Mouse (Mus musculus) liver, postnatal 0 days (tissue): Measurements from ENCODE around the gene Fat3. TPM values are rescaled to one million over a fixed set of nuclear protein-coding genes. Genes with fewer than 3 reads are reported as not detected.

Experiments used
- ATAC-seq: fragments of 200-750 bp; cut with Nextera tagmentation; 2 replicates; pipeline ENCODE4 v1.8.0; 2017; ENCODE audit warnings: mild to moderate bottlenecking, moderate library complexity
- DNase-seq: peaks from one replicate; pipeline ENCODE4 v3.0.0-alpha.2; 2016
- H3K27ac ChIP-seq: fragments of 300-500 bp; sonication (generic); 2 replicates; pipeline ENCODE4 v1.5.1; 2014; ENCODE audit warnings: antibody characterized with exemption, moderate library complexity, mild to moderate bottlenecking, low read depth
- H3K27me3 ChIP-seq: fragments of 300-500 bp; sonication (generic); 2 replicates; pipeline ENCODE4 v1.6.1; 2014; ENCODE audit warnings: low read length, control low read depth, mixed read lengths; ENCODE audit not compliant: insufficient read depth
- H3K36me3 ChIP-seq: fragments of 300-500 bp; sonication (generic); replicated peaks from 2 replicates; pipeline ENCODE4 v1.6.1; 2014; ENCODE audit warnings: mild to moderate bottlenecking, control low read depth, low read length, moderate library complexity, mixed read lengths; ENCODE audit not compliant: insufficient read depth
- H3K4me1 ChIP-seq: fragments of 300-500 bp; sonication (generic); 2 replicates; pipeline ENCODE4 v1.6.1; 2014; ENCODE audit warnings: antibody characterized with exemption, mild to moderate bottlenecking, control low read depth; ENCODE audit not compliant: insufficient read depth
- H3K4me2 ChIP-seq: fragments of 300-500 bp; sonication (generic); 2 replicates; pipeline ENCODE4 v1.6.1; 2014; ENCODE audit warnings: low read depth, mild to moderate bottlenecking, low read length, moderate library complexity, mixed read lengths
- H3K4me3 ChIP-seq: fragments of 300-500 bp; sonication (generic); 2 replicates; pipeline ENCODE4 v1.5.1; 2014; ENCODE audit warnings: low read depth, low read length
- H3K9ac ChIP-seq: fragments of 300-500 bp; sonication (generic); replicated peaks from 2 replicates; pipeline ENCODE4 v1.6.1; 2014; ENCODE audit warnings: mild to moderate bottlenecking, moderate library complexity
- H3K9me3 ChIP-seq: fragments of 300-500 bp; sonication (generic); 2 replicates; pipeline ENCODE4 v1.6.1; 2016; ENCODE audit warnings: mild to moderate bottlenecking, control low read depth, low read length, mixed read lengths
- CTCF ChIP-seq: sonication (generic); IDR thresholded peaks from 2 replicates; pipeline ENCODE4 v1.5.1; 2016; ENCODE audit warnings: antibody characterized with exemption, low read depth
- EP300 ChIP-seq: IDR thresholded peaks from 2 replicates; pipeline ENCODE4 v1.6.1; 2016; ENCODE audit warnings: antibody characterized with exemption, low read depth, mild to moderate bottlenecking
- WGBS: fragments of 180-500 bp; shearing (Covaris S2); extraction: QIAGEN DNeasy Blood & Tissue Kit; methylation state at CpG from one replicate; pipeline ENCODE4 v1.1.7; 2014; ENCODE audit not compliant: insufficient replicate concordance; 5-methylcytosine and 5-hydroxymethylcytosine counted together
- polyA plus RNA-seq: library from polyadenylated mRNA; unstranded; fragments of >200 nt; fragmentation: Nextera tagmentation; extraction: Ambion mirVana; gene quantifications from 2 replicates; pipeline ENCODE4 v1.2.1, GENCODE M21; 2015

The Fat3 gene
- polyA plus RNA-seq, 1 experiment from 2014 or later = 0.02 TPM

DNA sequence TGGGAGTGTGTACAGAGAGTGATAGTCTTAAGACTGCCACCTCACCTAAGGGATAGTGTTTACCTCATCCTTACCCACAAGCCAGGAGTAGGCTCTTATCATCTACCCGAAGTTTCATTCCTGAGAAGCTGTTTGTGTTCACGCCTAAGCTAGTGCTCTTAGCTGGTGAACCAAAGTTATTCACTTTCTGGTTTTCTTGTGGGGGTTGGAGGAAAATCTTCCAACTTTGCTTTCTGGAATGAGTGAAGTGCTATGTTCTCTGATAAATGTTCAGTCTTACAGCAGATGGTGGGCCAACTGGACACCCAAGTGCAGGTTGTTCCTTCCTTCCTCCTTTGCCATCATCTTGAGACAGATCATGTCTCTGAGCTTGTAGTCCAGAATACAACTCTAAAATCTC lies 402.5 kb downstream of the Fat3 start:
- H3K9me3 ChIP-seq = no peaks in the 10 kb centered on the region
- no peaks in the 10 kb centered on the region for H3K36me3 ChIP-seq
- 78% methylated on average over 2 of the region's 2 CpGs for WGBS
- ATAC-seq = no peak
- no peak overlapping the region for H3K4me3 ChIP-seq
- no peaks in the 10 kb centered on the region for H3K27me3 ChIP-seq
- no peaks in the 10 kb centered on the region for H3K4me1 ChIP-seq
- no peak overlapping the region for H3K4me2 ChIP-seq
- no peak overlapping the region for H3K27ac ChIP-seq
- DNase-seq = no peak
- no peak for TF ChIP-seq EP300
- TF ChIP-seq CTCF = no peak
- no peak overlapping the region for H3K9ac ChIP-seq

DNA sequence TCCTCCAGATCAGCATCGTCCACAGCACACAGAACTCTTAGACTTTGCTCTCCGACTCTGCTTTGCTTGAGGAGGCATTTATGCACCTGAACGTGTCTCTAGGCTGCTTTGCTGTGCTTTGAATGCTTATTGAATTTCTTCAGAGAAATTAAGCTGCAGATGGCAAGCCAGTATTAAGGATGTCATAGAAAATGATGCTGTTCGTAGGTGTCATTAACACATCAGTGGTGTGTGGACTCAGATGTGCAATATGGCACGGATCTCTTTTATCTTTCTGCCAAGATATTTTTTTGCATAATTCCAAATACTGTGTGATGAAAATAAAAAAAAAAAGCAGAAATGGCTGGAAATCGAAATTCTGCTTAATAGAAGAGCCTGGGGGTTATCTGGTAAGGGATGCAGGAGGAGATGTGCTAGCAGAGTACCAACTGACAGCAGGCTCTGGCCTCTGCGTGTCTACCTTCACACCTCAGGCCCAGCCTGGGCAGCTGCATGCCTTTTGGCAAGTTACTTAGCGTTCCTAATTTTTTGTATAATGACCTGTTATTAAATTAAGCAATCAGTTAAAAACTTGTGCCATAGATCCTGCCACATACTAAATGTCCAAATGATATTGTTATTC lies 407.9 kb downstream of the Fat3 start:
- H3K4me3 ChIP-seq = no peak overlapping the region
- no peak overlapping the region for H3K9ac ChIP-seq
- no peaks in the 10 kb centered on the region for H3K27me3 ChIP-seq
- ATAC-seq (no peak), DNase-seq (no peak)
- TF ChIP-seq EP300 = no peak
- no peak for TF ChIP-seq CTCF
- no peaks in the 10 kb centered on the region for H3K9me3 ChIP-seq
- no peak overlapping the region for H3K4me2 ChIP-seq
- H3K36me3 ChIP-seq = no peaks in the 10 kb centered on the region
- 66% methylated on average over 8 of the region's 8 CpGs for WGBS
- H3K27ac ChIP-seq = no peak overlapping the region
- H3K4me1 ChIP-seq = no peaks in the 10 kb centered on the region

DNA sequence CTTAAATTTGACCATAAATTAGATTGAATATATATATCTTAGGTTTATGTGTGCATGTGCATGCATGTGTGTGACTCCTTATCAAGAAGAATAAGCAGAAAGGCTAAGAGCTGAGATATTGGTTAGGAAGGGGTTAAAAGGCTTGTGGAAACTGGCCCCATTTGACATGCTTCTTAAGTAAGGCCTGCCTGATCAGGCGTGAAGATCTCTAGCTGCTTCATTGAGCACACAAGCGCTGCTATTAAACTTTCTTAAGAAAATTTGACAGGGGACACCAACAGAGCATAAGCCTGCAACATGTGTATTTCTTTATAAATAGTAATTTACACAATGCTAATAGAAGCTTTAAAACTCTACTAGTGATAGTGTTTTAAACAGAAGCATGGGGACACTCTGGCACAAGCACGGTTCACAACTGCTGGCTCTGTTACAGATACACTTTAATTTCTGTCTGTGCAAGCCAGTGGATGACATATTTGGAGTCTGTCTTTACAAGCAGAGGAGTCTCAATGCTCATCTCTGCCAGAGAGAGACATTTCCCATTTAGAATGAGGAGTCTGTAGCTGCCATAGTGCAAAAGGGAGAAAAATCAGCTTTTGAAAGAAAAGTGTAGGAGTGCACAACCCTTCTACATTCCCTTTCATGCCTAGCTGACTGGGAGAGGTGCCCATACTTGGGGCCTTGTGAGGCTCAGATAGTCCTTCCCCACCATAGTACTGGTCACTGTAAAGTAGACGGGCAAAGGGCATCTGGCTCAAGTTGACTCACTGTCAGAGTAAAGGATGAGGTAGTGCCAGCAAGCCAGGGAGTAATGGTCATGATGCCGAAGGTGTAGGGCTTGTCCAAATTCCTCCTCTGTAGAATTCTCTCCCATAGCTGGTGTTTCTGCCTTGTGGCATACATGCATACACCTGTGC lies 408.8 kb downstream of the Fat3 start:
- no peak overlapping the region for H3K9ac ChIP-seq
- no peak for DNase-seq
- no peak overlapping the region for H3K4me2 ChIP-seq
- no peaks in the 10 kb centered on the region for H3K27me3 ChIP-seq
- H3K9me3 ChIP-seq = no peaks in the 10 kb centered on the region
- no peak overlapping the region for H3K4me3 ChIP-seq
- ATAC-seq = no peak
- no peak for TF ChIP-seq CTCF
- 64% methylated on average over 5 of the region's 5 CpGs for WGBS
- no peaks in the 10 kb centered on the region for H3K36me3 ChIP-seq
- no peaks in the 10 kb centered on the region for H3K4me1 ChIP-seq
- no peak overlapping the region for H3K27ac ChIP-seq

DNA sequence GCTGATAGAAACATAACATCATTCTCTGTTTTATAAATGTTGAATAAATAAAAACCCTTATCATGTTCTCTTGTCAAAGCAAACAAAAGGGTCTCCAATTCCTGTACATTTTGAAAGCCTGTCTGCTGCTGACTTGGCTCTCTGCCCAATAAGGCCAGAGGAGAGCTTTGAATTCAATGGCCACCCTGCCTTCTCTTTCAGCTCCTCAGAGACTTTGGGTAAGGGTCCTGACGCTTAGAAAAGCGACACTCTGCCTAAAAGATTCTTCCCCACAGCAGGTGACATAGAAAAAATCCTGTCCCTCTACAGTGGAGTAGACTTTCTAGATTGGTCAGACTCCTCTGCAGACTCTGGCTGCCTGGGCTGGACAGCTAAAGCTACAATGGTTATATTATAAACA lies 421.8 kb downstream of the Fat3 start:
- Histone ChIP-seq H3K4me3 (no peak overlapping the region), H3K27me3 (no peaks in the 10 kb centered on the region), H3K27ac (no peak overlapping the region), H3K36me3 (no peaks in the 10 kb centered on the region), H3K9me3 (no peaks in the 10 kb centered on the region), H3K9ac (no peak overlapping the region), H3K4me2 (no peak overlapping the region), H3K4me1 (no peaks in the 10 kb centered on the region)
- WGBS = 63% methylated on average over 2 of the region's 2 CpGs
- no peak for ATAC-seq
- no peak for DNase-seq
- no peak for TF ChIP-seq CTCF
- no peak for TF ChIP-seq EP300

DNA sequence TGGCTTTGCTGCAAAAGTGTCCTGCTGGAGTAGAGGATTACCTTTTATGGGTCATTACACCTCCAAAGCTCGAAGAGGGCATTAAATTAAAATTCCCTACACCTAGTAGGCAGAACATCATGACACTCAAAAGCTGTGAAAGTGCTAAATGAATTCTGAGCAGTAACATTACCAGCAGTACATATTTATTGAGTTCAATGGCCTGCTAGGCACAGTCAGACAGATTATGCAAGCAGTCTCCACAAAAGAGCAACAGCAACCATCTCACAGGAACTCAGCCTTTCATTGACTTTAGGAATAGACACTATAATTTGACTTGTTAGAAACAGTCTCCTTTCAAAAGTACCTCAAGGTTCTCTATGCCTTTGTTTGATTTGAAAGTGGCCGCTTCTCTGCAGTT lies 426.4 kb downstream of the Fat3 start:
- Histone ChIP-seq H3K27me3 (no peaks in the 10 kb centered on the region), H3K9ac (no peak overlapping the region), H3K36me3 (no peaks in the 10 kb centered on the region), H3K9me3 (no peaks in the 10 kb centered on the region), H3K4me1 (no peaks in the 10 kb centered on the region), H3K4me2 (no peak overlapping the region), H3K27ac (no peak overlapping the region), H3K4me3 (no peak overlapping the region)
- ATAC-seq = no peak
- DNase-seq = no peak
- TF ChIP-seq EP300 (no peak), CTCF (no peak)
- 68% methylated on average over 2 of the region's 2 CpGs for WGBS

DNA sequence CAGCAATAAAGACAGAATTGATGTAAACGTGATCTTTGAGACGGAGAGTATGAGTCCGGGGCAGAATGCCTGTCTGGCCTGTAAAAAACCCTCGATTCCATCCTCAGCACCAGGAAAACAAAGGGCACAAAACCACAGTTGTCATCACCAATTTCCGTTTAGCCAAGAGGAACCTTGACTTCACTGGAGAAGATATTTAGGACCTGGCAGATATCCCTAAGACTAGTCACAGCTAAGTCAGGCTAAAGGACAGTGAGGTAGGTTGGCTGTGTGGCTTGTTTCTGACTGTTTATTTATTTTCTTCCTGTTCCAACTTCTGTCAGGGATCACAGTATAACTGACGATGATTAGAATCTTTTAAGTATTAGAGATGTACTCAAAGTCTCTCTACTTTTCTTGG lies 427.0 kb downstream of the Fat3 start:
- Histone ChIP-seq H3K27me3 (no peaks in the 10 kb centered on the region), H3K4me3 (no peak overlapping the region), H3K9me3 (no peaks in the 10 kb centered on the region), H3K4me2 (no peak overlapping the region), H3K27ac (no peak overlapping the region), H3K9ac (no peak overlapping the region), H3K36me3 (no peaks in the 10 kb centered on the region), H3K4me1 (no peaks in the 10 kb centered on the region)
- TF ChIP-seq EP300 = no peak
- no peak for TF ChIP-seq CTCF
- WGBS = 65% methylated on average over 6 of the region's 6 CpGs
- ATAC-seq (no peak), DNase-seq (no peak)
